Mouse (Mus musculus): ENCODE data around the gene Tmem217. TPM values are rescaled to one million over a fixed set of nuclear protein-coding genes. Genes with fewer than 3 reads are reported as not detected.

The Tmem217 gene
- polyA plus RNA-seq, 1 experiment from 2014 or later, result 0.33 TPM

- ATAC-seq, result no peak
- ChIA-PET CTCF (no interaction called here), POLR2A (no interaction called here)
- no peak for DNase-seq (ENCODE audit: low read depth, low spot score)
- TF ChIP-seq CTCF (IDR thresholded peaks at IDR 0.05), result no peak
- no peaks in the 10 kb centered on the region for H3K27me3 ChIP-seq
- in situ Hi-C loops (cut with MboI; ENCODE audit: low pct_unique_long_range_greater_than_20kb), result no loop called here
These were observed 75.7 kb downstream of the Tmem217 start for GRCm38 (mm10) chr17:29476461-29476860.

Other genes with a start within 250 kb of the Tmem217 start
- not detected for gene Pi16, start 234.7 kb downstream of the Tmem217 start, polyA plus RNA-seq (2021)
- gene Mtch1, start 204.5 kb downstream of the Tmem217 start, polyA plus RNA-seq (2021), result 349 TPM
- gene Fgd2, start 191.5 kb downstream of the Tmem217 start, polyA plus RNA-seq (2021), result 0.46 TPM
- gene Pim1, start 61.6 kb downstream of the Tmem217 start, polyA plus RNA-seq (2021), result 48.0 TPM
- not detected for gene Gm17657, start 2.7 kb downstream of the Tmem217 start, polyA plus RNA-seq (2021)
- 21.9 TPM for gene Tbc1d22b, start 2.6 kb downstream of the Tmem217 start, polyA plus RNA-seq (2021)
- gene Rnf8, start 62.4 kb upstream of the Tmem217 start, polyA plus RNA-seq (2021), result 46.2 TPM
- 2.4 TPM for gene Gm28043, start 62.5 kb upstream of the Tmem217 start, polyA plus RNA-seq (2021)
- 92.8 TPM for gene Cmtr1, start 108.2 kb upstream of the Tmem217 start, polyA plus RNA-seq (2021)
- gene Ccdc167, start 164.7 kb upstream of the Tmem217 start, polyA plus RNA-seq (2021), result 9.6 TPM